Mouse (Mus musculus): Measurements from ENCODE around the gene Fos. TPM values are rescaled to one million over a fixed set of nuclear protein-coding genes. Genes with fewer than 3 reads are reported as not detected.
A peak's percentile ranks its signal among the peaks of the same experiment; 100 is the strongest.

The Fos gene
- polyA plus RNA-seq, 1 experiment: 9.3 TPM

DNA sequence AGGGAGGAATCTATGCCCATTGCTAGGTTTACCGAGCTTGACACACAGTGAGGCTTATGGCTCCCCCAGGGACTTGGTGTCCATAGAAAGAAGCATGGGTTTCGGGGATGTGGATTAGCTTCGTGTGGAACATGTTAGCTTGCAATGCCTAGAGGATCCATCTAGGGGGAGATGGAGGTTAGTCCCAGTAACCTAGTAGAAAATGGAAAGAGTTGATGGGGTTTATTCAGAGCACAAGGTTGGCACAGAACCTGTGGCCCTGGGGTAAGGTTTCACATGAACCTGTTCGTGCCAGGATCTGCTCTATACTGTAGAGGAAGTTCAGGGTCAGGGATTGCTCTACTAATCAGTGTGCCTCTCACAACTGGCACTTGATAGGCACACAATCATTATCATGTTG, 9.5 kb downstream of the Fos start:
- TF ChIP-seq POLR2A (IDR thresholded peaks at IDR 0.05; ENCODE audit: low read depth, low read length) (no peak), CTCF (IDR thresholded peaks at IDR 0.05; ENCODE audit: borderline replicate concordance, insufficient read depth, low read length) (no peak)
- Histone ChIP-seq H3K4me3 (ENCODE audit: insufficient read depth, low read length) (no peak overlapping the region), H3K4me1 (ENCODE audit: control insufficient read depth, insufficient read depth, low read length) (peaks cover 11% of the 10 kb centered on the region), H3K27ac (ENCODE audit: insufficient read depth, low read length) (no peak overlapping the region)

DNA sequence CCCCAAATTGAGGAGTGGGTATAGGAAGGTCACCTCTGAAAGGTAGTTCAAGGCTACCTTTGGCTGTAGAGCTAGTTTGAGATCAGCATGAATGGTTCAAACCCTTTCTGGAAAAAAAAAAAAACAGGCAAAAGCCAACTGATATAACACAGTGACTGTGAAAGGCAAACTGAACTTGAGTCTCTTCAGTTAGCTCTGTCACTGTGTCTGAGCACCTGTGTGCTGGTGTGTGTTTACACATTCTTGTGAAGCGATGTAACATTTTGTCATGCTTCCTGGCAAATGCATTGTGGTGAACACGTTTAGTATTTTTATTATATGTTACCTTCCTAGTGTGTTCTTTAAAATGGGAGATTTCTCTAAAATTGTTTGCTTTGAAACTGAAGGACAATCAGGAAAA, 11.0 kb downstream of the Fos start:
- TF ChIP-seq CTCF (IDR thresholded peaks at IDR 0.05; ENCODE audit: borderline replicate concordance, insufficient read depth, low read length) (no peak), POLR2A (IDR thresholded peaks at IDR 0.05; ENCODE audit: low read depth, low read length) (no peak)
- H3K4me3 ChIP-seq (ENCODE audit: insufficient read depth, low read length): no peak overlapping the region
- H3K4me1 ChIP-seq (ENCODE audit: control insufficient read depth, insufficient read depth, low read length): peaks cover 8% of the 10 kb centered on the region
- H3K27ac ChIP-seq (ENCODE audit: insufficient read depth, low read length): no peak overlapping the region

DNA sequence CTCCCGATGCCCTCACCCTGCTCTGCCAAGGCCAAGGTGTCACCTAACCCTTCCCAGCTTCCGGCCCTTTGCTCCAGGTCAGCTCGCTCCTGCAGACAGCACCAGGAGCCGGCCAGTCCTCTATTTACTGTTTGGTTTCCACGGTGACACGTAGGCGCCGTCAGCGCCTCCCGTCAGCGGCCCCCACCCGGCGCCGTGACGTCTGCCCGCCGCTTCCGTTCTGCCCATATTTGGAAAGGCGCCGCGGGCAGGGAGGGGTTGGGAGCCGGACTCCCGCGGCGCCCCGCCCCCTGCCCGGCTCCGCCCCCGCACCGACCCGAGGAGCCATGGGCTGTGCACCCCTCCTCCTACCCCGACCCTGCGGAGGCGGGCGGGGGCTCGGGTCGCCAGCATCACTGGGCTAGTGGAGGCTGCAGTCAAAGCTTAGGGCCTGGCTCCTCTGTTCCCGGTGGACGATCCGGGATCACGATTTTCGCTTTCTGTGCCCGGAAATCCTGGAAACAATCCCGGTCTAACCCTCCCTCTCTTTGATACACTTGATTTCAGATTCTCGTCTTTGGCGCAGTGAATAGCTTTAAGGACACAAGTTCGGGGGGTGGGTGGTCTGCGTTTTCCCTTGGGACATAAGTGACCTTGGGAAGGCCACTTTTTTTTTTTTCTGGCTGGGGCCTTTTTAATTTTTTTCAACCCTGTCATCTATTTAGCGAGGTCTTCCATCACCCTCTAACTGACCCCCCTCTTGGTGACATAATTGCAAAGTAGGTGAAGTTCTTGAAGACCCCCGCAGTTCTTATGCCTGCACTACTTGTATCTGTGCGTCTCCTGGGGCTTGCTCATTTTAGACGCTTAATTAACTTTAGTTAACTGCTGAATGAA, 12.4 kb downstream of the Fos start:
- TF ChIP-seq CTCF (IDR thresholded peaks at IDR 0.05; ENCODE audit: borderline replicate concordance, insufficient read depth, low read length) (no peak), POLR2A (IDR thresholded peaks at IDR 0.05; ENCODE audit: low read depth, low read length) (peak; percentile 53; the same call in 1 of the 2 replicates)
- H3K4me1 ChIP-seq (ENCODE audit: control insufficient read depth, insufficient read depth, low read length): peaks cover 5% of the 10 kb centered on the region; the same call in 1 of the 2 replicates
- peak overlapping the region; percentile 87 for H3K27ac ChIP-seq (ENCODE audit: insufficient read depth, low read length)
- peak overlapping the region; percentile 96 for H3K4me3 ChIP-seq (ENCODE audit: insufficient read depth, low read length)

DNA sequence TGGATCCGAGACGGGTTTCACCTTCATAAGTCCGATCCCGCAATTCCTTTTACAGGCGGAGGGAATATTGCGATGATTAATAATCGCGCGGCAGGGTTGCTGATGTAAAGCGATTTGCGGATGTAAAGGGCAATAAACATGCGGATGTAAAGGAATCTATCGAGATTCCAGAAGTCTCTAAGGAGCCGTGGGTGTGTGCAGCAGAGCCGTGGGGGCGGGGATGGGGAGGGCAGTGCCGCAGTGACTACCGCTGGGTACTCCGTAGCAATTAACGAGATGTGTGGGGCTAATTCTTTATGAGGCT, 13.0 kb downstream of the Fos start:
- Histone ChIP-seq H3K4me1 (ENCODE audit: control insufficient read depth, insufficient read depth, low read length) (peaks cover 5% of the 10 kb centered on the region; the same call in 1 of the 2 replicates), H3K4me3 (ENCODE audit: insufficient read depth, low read length) (peak overlapping the region; percentile 96), H3K27ac (ENCODE audit: insufficient read depth, low read length) (peak overlapping the region; percentile 87)
- TF ChIP-seq POLR2A (IDR thresholded peaks at IDR 0.05; ENCODE audit: low read depth, low read length) (0 out of 2 replicates have a peak, but pooled peaks have one; percentile 20), CTCF (IDR thresholded peaks at IDR 0.05; ENCODE audit: borderline replicate concordance, insufficient read depth, low read length) (no peak)

DNA sequence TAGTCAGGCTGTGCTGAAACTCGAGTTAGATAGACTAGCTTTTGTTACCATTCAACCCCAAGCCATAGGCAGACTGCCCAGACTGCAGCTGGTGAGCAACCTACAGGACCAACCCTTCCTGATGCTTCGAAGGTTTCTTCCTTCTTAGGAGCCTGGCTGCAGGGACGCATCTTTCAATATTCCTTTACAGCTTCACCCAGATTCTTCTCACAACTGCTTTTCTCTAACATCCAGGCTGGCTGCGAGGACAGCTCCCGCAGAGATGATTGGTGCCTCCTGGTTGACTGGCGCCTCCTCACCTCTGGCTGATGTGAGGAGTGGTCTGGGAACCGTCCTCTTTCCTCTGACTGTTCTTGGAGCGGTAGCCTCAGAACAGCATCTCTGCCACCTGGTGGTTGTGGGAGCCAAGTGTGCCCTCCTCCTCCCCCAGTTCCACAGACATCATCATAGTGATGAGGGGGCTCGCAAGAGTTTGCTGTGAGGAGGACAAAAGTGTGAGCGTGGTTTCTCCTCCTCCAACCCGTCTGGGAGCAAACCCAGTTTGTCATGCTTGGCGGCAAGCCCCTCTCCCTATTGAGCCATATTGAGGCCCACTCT, 14.0 kb downstream of the Fos start:
- H3K4me1 ChIP-seq (ENCODE audit: control insufficient read depth, insufficient read depth, low read length): peaks cover 7% of the 10 kb centered on the region; the same call in 1 of the 2 replicates
- H3K27ac ChIP-seq (ENCODE audit: insufficient read depth, low read length): 0 out of 2 replicates have a peak overlapping the region, but pooled peaks have one; percentile 41
- TF ChIP-seq CTCF (IDR thresholded peaks at IDR 0.05; ENCODE audit: borderline replicate concordance, insufficient read depth, low read length) (peak; percentile 90), POLR2A (IDR thresholded peaks at IDR 0.05; ENCODE audit: low read depth, low read length) (no peak)
- H3K4me3 ChIP-seq (ENCODE audit: insufficient read depth, low read length): peak overlapping the region; percentile 96; the same call in 1 of the 2 replicates

DNA sequence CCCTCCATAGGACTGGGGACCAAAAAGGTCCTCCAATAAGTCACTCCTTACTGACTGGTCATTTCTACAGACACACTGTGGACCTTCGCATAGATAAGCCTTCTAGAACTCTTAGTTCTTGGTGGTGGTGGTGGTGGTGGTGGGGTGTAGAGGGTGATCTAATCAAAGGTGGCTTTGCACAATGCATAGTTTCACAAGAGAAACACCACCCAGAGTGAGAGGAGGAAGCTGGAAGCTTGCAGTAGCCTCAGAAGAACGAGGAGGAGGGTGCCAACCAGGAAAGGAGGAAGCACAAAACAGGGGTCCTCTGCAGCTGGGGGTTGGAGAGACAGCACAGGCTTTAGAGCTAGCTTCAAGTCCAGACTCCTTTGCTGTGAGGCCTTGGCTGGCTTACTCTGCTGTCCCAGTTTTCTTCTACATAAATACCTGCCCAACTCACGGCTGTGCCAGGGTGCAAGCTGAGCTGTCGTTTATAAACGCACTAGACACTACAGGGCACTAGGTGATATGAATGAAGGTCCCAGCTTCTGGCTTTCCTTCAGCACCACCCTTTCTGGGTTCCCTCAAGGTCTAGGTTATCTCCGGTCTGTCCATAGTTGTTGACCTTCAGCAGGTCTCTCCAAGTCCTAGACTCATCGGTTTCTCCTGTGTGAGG, 15.7 kb downstream of the Fos start:
- Histone ChIP-seq H3K4me1 (ENCODE audit: control insufficient read depth, insufficient read depth, low read length) (peaks cover 7% of the 10 kb centered on the region; the same call in 1 of the 2 replicates), H3K27ac (ENCODE audit: insufficient read depth, low read length) (no peak overlapping the region), H3K4me3 (ENCODE audit: insufficient read depth, low read length) (no peak overlapping the region)
- TF ChIP-seq CTCF (IDR thresholded peaks at IDR 0.05; ENCODE audit: borderline replicate concordance, insufficient read depth, low read length) (no peak), POLR2A (IDR thresholded peaks at IDR 0.05; ENCODE audit: low read depth, low read length) (no peak)

DNA sequence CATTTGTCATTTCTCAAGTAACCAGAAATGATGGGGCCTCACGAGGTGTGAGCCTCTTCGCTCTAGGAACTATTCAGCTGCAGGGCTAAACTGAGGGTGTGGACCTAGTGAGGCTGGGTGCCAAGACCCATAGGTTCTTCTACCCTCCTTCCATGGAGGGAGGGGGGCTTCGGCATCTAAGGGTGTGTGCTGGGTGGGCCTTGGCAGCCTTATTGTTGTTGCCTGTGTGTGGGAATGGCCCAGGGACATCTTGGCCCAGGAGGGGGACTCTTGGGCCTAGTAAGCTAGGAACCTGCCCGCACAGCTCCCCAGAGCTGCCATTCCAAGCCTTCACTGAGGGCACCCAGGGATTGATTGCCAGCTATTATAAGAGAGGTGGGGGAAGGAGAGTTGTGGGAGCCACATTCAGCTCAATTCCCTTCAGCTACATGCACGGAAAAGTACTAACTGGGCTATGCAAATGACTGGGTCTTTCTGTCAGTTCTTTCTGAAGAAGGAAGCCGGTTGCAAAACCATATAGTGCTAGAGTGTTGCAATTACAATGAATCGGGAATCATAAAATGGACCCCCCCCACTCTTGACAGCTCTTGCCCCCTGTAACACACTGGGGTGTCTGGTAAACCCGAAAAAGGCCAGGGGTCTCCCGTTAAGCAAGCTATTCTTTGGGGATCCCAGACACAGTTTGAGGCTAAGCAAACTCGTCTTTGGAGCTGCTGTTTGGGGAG, 16.6 kb downstream of the Fos start:
- Histone ChIP-seq H3K4me1 (ENCODE audit: control insufficient read depth, insufficient read depth, low read length) (peaks cover 5% of the 10 kb centered on the region; the same call in 1 of the 2 replicates), H3K4me3 (ENCODE audit: insufficient read depth, low read length) (no peak overlapping the region), H3K27ac (ENCODE audit: insufficient read depth, low read length) (no peak overlapping the region)
- TF ChIP-seq POLR2A (IDR thresholded peaks at IDR 0.05; ENCODE audit: low read depth, low read length) (no peak), CTCF (IDR thresholded peaks at IDR 0.05; ENCODE audit: borderline replicate concordance, insufficient read depth, low read length) (no peak)

DNA sequence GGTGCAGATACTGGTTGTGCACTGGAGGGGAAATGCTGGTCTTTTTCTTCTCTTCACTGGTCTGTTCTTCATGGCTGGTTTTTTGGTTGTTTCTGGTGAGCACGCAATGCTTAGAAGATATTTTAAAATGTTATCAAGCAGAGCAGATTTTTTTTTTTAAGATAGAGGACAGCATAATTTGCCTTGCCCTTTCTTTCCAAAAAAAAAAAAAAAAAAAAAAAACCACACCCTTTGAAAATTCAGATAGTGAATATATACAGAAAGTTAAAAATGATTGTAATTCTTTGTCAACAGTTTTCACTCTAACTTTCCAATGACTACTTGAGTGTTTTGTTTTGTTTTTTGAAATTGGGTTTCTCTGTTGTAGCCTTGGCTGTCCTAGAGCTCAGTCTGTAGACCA, 17.3 kb downstream of the Fos start:
- Histone ChIP-seq H3K4me1 (ENCODE audit: control insufficient read depth, insufficient read depth, low read length) (peaks cover 5% of the 10 kb centered on the region; the same call in 1 of the 2 replicates), H3K4me3 (ENCODE audit: insufficient read depth, low read length) (no peak overlapping the region), H3K27ac (ENCODE audit: insufficient read depth, low read length) (no peak overlapping the region)
- TF ChIP-seq CTCF (IDR thresholded peaks at IDR 0.05; ENCODE audit: borderline replicate concordance, insufficient read depth, low read length): no peak
- no peak for TF ChIP-seq POLR2A (IDR thresholded peaks at IDR 0.05; ENCODE audit: low read depth, low read length)

DNA sequence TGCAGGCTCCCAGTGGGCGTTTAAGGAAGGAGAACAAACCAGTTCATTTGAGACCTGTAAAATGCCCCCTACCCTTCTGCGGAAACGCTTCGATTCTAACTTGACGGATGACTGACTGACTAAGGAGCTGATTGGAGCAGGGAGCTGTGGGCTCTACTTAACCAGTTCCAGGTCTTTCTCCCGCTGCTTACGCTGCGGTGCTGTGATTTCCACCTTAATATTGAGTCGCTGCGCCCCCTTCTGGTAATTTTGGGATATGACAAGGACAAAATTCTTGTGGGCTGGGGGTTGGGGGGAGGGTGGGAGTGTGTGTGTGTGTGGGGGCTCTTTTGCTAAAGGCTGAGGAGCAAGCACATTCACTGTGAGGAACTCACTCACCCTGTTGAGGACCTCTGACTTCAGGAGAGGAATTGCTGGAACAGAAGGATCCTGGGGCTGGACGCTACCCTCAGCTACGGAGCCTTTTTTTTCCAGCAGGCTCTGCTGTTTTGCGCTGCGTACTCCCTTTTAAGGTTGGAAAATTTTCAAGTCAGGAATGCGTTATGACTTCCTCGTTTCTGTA, 18.5 kb downstream of the Fos start:
- no peak overlapping the region for H3K4me3 ChIP-seq (ENCODE audit: insufficient read depth, low read length)
- H3K4me1 ChIP-seq (ENCODE audit: control insufficient read depth, insufficient read depth, low read length): peaks cover 5% of the 10 kb centered on the region
- TF ChIP-seq CTCF (IDR thresholded peaks at IDR 0.05; ENCODE audit: borderline replicate concordance, insufficient read depth, low read length): no peak
- TF ChIP-seq POLR2A (IDR thresholded peaks at IDR 0.05; ENCODE audit: low read depth, low read length): no peak
- no peak overlapping the region for H3K27ac ChIP-seq (ENCODE audit: insufficient read depth, low read length)

Measured in embryonic fibroblast, embryonic 13.5 days (primary cell).